8 mouse cellular contexts compared by ENCODE assay signal in genomic region chr17:56039345-56039744, GRCm38 (mm10). TPM values are rescaled to one million over a fixed set of nuclear protein-coding genes. Genes with fewer than 3 reads are reported as not detected.
A peak's percentile ranks its signal among the peaks of the same experiment; 100 is the strongest.
DNase-seq lines count a peak whose midpoint lies in the region; ATAC-seq lines count a peak whose summit lies in the region.

No protein-coding gene starts in this region.

- H3K36me3 ChIP-seq in lung, embryonic 16.5 days (ENCODE audit: control insufficient read depth, insufficient read depth, low read length), result no peaks in the 10 kb centered on the region
- peaks cover 16% of the 10 kb centered on the region for H3K36me3 ChIP-seq in limb, embryonic 12.5 days
- peaks cover 14% of the 10 kb centered on the region for H3K36me3 ChIP-seq in neural tube, embryonic 13.5 days

- H3K9ac ChIP-seq in lung, embryonic 16.5 days (ENCODE audit: low read length), result peak overlapping the region; percentile 62; the same call in 1 of the 2 replicates
- no peak overlapping the region for H3K9ac ChIP-seq in limb, embryonic 12.5 days (replicated peaks)
- H3K9ac ChIP-seq in neural tube, embryonic 13.5 days, result no peak overlapping the region

- peaks cover 25% of the 10 kb centered on the region for H3K4me1 ChIP-seq in lung, embryonic 16.5 days (replicated peaks; ENCODE audit: control insufficient read depth, insufficient read depth, low read length)
- peaks cover 29% of the 10 kb centered on the region for H3K4me1 ChIP-seq in limb, embryonic 12.5 days (replicated peaks)
- peaks cover 33% of the 10 kb centered on the region for H3K4me1 ChIP-seq in neural tube, embryonic 13.5 days (replicated peaks)

- H3K4me2 ChIP-seq in lung, embryonic 16.5 days (ENCODE audit: low read depth, low read length), result peak overlapping the region; percentile 49
- peak overlapping the region; percentile 84; the same call in 1 of the 2 replicates for H3K4me2 ChIP-seq in limb, embryonic 12.5 days
- H3K4me2 ChIP-seq in neural tube, embryonic 13.5 days, result peak overlapping the region; percentile 86

- no peaks in the 10 kb centered on the region for H3K9me3 ChIP-seq in lung, embryonic 16.5 days (ENCODE audit: control insufficient read depth, low read length)
- no peaks in the 10 kb centered on the region for H3K9me3 ChIP-seq in limb, embryonic 12.5 days
- no peaks in the 10 kb centered on the region for H3K9me3 ChIP-seq in neural tube, embryonic 13.5 days

- no peak for ATAC-seq in cerebellum, adult (ENCODE audit: insufficient number of reproducible peaks, low FRiP score, low TSS enrichment)
- ATAC-seq in lung, embryonic 16.5 days (ENCODE audit: low read depth), result no peak
- no peak for ATAC-seq in limb, embryonic 12.5 days (ENCODE audit: insufficient number of reproducible peaks, insufficient read depth, low FRiP score, low TSS enrichment, low read depth)
- no peak for ATAC-seq in neural tube, embryonic 13.5 days (ENCODE audit: low read depth)

- peak overlapping the region; percentile 86 for H3K4me3 ChIP-seq in lung, embryonic 16.5 days (ENCODE audit: low read length)
- H3K4me3 ChIP-seq in limb, embryonic 12.5 days (replicated peaks), result no peak overlapping the region
- 0 out of 2 replicates have a peak overlapping the region, but pooled peaks have one; percentile 74 for H3K4me3 ChIP-seq in neural tube, embryonic 13.5 days

- H3K27ac ChIP-seq in lung, embryonic 16.5 days (ENCODE audit: low read length), result peak overlapping the region; percentile 56
- no peak overlapping the region for H3K27ac ChIP-seq in limb, embryonic 12.5 days
- peak overlapping the region; percentile 81; the same call in 1 of the 2 replicates for H3K27ac ChIP-seq in neural tube, embryonic 13.5 days (replicated peaks)

- WGBS in lung, embryonic 16.5 days, result 74% methylated on average over 4 of the region's 4 CpGs
- 77% methylated on average over 4 of the region's 4 CpGs for WGBS in limb, embryonic 12.5 days
- WGBS in neural tube, embryonic 13.5 days, result 80% methylated on average over 4 of the region's 4 CpGs

- peak; percentile 20 for DNase-seq in cerebellum, adult 9-11 months
- no peak for DNase-seq in lung, postnatal 14 days
- no peak for DNase-seq in adrenal gland, postnatal 36 days
- DNase-seq in layer of hippocampus, adult 9-11 months, result no peak

- H3K27me3 ChIP-seq in lung, embryonic 16.5 days (ENCODE audit: control insufficient read depth, insufficient read depth, low read depth, low read length), result no peaks in the 10 kb centered on the region
- no peaks in the 10 kb centered on the region for H3K27me3 ChIP-seq in limb, embryonic 12.5 days
- no peaks in the 10 kb centered on the region for H3K27me3 ChIP-seq in neural tube, embryonic 13.5 days

RNA-seq across cellular contexts. Expression of gene Chaf1a, which starts 0.9 kb away (rescaled TPM):
- polyA plus RNA-seq in lung, embryonic 16.5 days (2015; fragmentation: Nextera tagmentation; extraction: Ambion mirVana), result 23.8 and 24.0 TPM in 2 replicates
- polyA plus RNA-seq in limb, embryonic 12.5 days (2016; fragmentation: Nextera tagmentation; extraction: Ambion mirVana), result 48.8 and 51.2 TPM in 2 replicates
- polyA plus RNA-seq in neural tube, embryonic 13.5 days (2015; fragmentation: Nextera tagmentation; extraction: Ambion mirVana), result 6.3 and 8.0 TPM in 2 replicates
- total RNA-seq in adrenal gland, postnatal 36 days (2021), result 1 to 10 TPM; 3.5 to 4.7 TPM

RNA-seq across cellular contexts. Expression of gene Sh3gl1, which starts 2.9 kb away (rescaled TPM):
- 158 and 166 TPM in 2 replicates for polyA plus RNA-seq in lung, embryonic 16.5 days (2015; fragmentation: Nextera tagmentation; extraction: Ambion mirVana)
- polyA plus RNA-seq in limb, embryonic 12.5 days (2016; fragmentation: Nextera tagmentation; extraction: Ambion mirVana), result 171 and 175 TPM in 2 replicates
- polyA plus RNA-seq in neural tube, embryonic 13.5 days (2015; fragmentation: Nextera tagmentation; extraction: Ambion mirVana), result 112 and 114 TPM in 2 replicates
- 10 to 100 TPM; 49.0 to 49.7 TPM for total RNA-seq in adrenal gland, postnatal 36 days (2021)

RNA-seq across cellular contexts. Expression of gene Mpnd, which starts 33.8 kb away (rescaled TPM):
- 80.1 and 86.2 TPM in 2 replicates for polyA plus RNA-seq in lung, embryonic 16.5 days (2015; fragmentation: Nextera tagmentation; extraction: Ambion mirVana)
- 165 and 169 TPM in 2 replicates for polyA plus RNA-seq in limb, embryonic 12.5 days (2016; fragmentation: Nextera tagmentation; extraction: Ambion mirVana)
- 156 and 174 TPM in 2 replicates for polyA plus RNA-seq in neural tube, embryonic 13.5 days (2015; fragmentation: Nextera tagmentation; extraction: Ambion mirVana)
- total RNA-seq in adrenal gland, postnatal 36 days (2021), result 100 to 1,000 TPM in 1 of 2 experiments, 10 to 100 TPM in 1; 79.6 to 104 TPM

RNA-seq across cellular contexts. Expression of gene Stap2, which starts 34.0 kb away (rescaled TPM):
- polyA plus RNA-seq in lung, embryonic 16.5 days (2015; fragmentation: Nextera tagmentation; extraction: Ambion mirVana), result 25.4 and 27.9 TPM in 2 replicates
- polyA plus RNA-seq in limb, embryonic 12.5 days (2016; fragmentation: Nextera tagmentation; extraction: Ambion mirVana), result 7.2 and 9.2 TPM in 2 replicates
- 6.4 and 7.4 TPM in 2 replicates for polyA plus RNA-seq in neural tube, embryonic 13.5 days (2015; fragmentation: Nextera tagmentation; extraction: Ambion mirVana)
- total RNA-seq in adrenal gland, postnatal 36 days (2021), result 1 to 10 TPM; 5.1 to 7.6 TPM

RNA-seq across cellular contexts. Expression of gene Ubxn6, which starts 35.5 kb away (rescaled TPM):
- 38.8 and 41.6 TPM in 2 replicates for polyA plus RNA-seq in lung, embryonic 16.5 days (2015; fragmentation: Nextera tagmentation; extraction: Ambion mirVana)
- polyA plus RNA-seq in limb, embryonic 12.5 days (2016; fragmentation: Nextera tagmentation; extraction: Ambion mirVana), result 42.0 and 46.4 TPM in 2 replicates
- 79.6 and 91.4 TPM in 2 replicates for polyA plus RNA-seq in neural tube, embryonic 13.5 days (2015; fragmentation: Nextera tagmentation; extraction: Ambion mirVana)
- 10 to 100 TPM; 73.3 to 86.1 TPM for total RNA-seq in adrenal gland, postnatal 36 days (2021)
